Mouse (Mus musculus) brain, embryonic 14.5 days (tissue): ENCODE measurements at regions not wholly inside any gene's neighbourhood (a gene's known extent, or its start where the extent isn't known, plus 50 kb on each side); places are given as distances from the start of the nearest gene placed in this dataset.

Experiments used
- DNase-seq: peaks from one replicate; pipeline ENCODE4 v3.0.0-alpha.2; 2011; ENCODE audit warnings: low read depth
- CTCF ChIP-seq: fragments of 200-500 bp; IDR thresholded peaks from 2 replicates; pipeline ENCODE4 v1.5.1; 2012; ENCODE audit warnings: inconsistent platforms, mild to moderate bottlenecking, moderate library complexity, borderline replicate concordance; ENCODE audit not compliant: insufficient read depth, insufficient read length; ENCODE audit errors: extremely low read depth
- POLR2A ChIP-seq: fragments of 200-500 bp; IDR thresholded peaks from 2 replicates; pipeline ENCODE4 v1.6.1; 2012; ENCODE audit warnings: mild to moderate bottlenecking, inconsistent platforms, borderline replicate concordance; ENCODE audit not compliant: poor library complexity, insufficient read depth, insufficient read length, severe bottlenecking; ENCODE audit errors: extremely low read depth

- DNase-seq: no peak
- no peak for TF ChIP-seq POLR2A
- no peak for TF ChIP-seq CTCF
These were observed 96.0 kb upstream of the Cdkn3 start for GRCm38 (mm10) chr14:46664305-46664704.

GRCm38 (mm10) chr14:46663529-46663928 is 96.8 kb upstream of the Cdkn3 start:
- TF ChIP-seq CTCF: no peak
- no peak for TF ChIP-seq POLR2A
- no peak for DNase-seq

GRCm38 (mm10) chr14:46661792-46662545 is 98.4 kb upstream of the Cdkn3 start:
- no peak for TF ChIP-seq POLR2A
- no peak for TF ChIP-seq CTCF
- peak; percentile 71 for DNase-seq

GRCm38 (mm10) chr14:46661118-46661791 is 99.1 kb upstream of the Cdkn3 start:
- TF ChIP-seq CTCF: no peak
- no peak for TF ChIP-seq POLR2A
- DNase-seq: peak; percentile 69

- DNase-seq: no peak
These were observed 101.0 kb upstream of the Cdkn3 start for GRCm38 (mm10) chr14:46659365-46659764.

GRCm38 (mm10) chr14:46656249-46656648 is 104.1 kb upstream of the Cdkn3 start:
- TF ChIP-seq CTCF (no peak), POLR2A (no peak)
- no peak for DNase-seq

More at GRCm38 (mm10) chr14:46659365-46659764, 101.0 kb upstream of the Cdkn3 start:
- TF ChIP-seq POLR2A (no peak), CTCF (no peak)

GRCm38 (mm10) chr14:46647319-46647974 is 112.9 kb upstream of the Cdkn3 start:
- TF ChIP-seq POLR2A (no peak), CTCF (no peak)
- DNase-seq: peak; percentile 70

- no peak for TF ChIP-seq POLR2A
- TF ChIP-seq CTCF: no peak
- DNase-seq: peak; percentile 20
These were observed 113.5 kb upstream of the Cdkn3 start for GRCm38 (mm10) chr14:46646673-46647318.

GRCm38 (mm10) chr14:46639116-46639826 is 121.1 kb upstream of the Cdkn3 start:
- TF ChIP-seq POLR2A (no peak), CTCF (no peak)
- peak; percentile 85 for DNase-seq

- DNase-seq: no peak
- TF ChIP-seq CTCF (no peak), POLR2A (no peak)
These were observed 121.8 kb upstream of the Cdkn3 start for GRCm38 (mm10) chr14:46638516-46638915.
